Mouse (Mus musculus): ENCODE results near the gene Nme3.

DNA sequence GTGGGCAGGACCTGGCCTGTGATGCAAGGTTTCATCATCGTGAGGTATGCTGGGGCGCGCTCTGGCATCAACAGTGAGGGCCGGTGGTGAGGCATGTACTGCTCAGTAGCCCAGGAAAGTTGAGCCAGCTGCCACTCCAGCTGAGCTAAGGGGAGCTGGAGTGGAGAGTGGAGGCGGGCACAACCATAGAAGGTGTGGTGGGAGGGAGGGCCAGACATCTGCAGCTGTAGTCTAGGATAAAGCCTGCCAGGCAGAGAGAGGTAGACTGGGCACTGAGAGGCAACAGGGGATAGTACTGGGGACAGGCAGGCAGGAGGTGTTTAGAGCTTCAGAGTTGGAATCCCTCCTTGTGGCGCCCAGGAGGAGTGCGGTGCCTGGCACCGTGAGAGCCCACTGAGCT, 36.2 kb upstream of the Nme3 start:
- TF ChIP-seq POLR2A (IDR thresholded peaks at IDR 0.05; ENCODE audit: control insufficient read depth, low read depth, low read length) (0 out of 2 replicates have a peak, but pooled peaks have one; percentile 8), CTCF (IDR thresholded peaks at IDR 0.05; ENCODE audit: control insufficient read depth, insufficient read depth, insufficient replicate concordance, low read depth, low read length) (no peak)
